Mouse (Mus musculus): ENCODE data around the gene Dynlt1c. TPM values are rescaled to one million over a fixed set of nuclear protein-coding genes. Genes with fewer than 3 reads are reported as not detected.
A peak's percentile ranks its signal among the peaks of the same experiment; 100 is the strongest.
"Not testable (repeated sequence)": the region's sequence is repeated elsewhere in the genome, so short reads cannot be mapped to it uniquely, and the experiment has no call there.

Gene Dynlt1c
- polyA plus RNA-seq, 1 experiment from 2014 or later, result 33.1 TPM

DNA sequence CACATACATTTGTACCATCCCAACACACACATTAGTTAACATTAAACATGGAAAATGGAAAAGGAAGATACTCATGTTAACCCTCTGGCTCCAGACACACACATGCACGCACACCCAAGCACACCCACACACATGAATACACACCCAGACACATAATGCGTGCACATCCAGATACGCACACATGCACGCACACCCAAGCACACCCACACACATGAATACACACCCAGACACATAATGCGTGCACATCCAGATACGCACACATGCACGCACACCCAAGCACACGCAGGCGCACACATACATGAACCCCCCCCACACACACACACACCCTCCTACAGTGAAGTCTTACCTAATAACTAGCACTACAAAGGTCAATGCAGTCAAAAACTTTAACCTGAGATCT is 15.3 kb downstream of the Dynlt1c start:
- not testable (repeated sequence) for H3K4me1 ChIP-seq (ENCODE audit: control insufficient read depth, insufficient read depth, low read length)
- 95% methylated on average over 9 of the region's 9 CpGs for WGBS

GRCm38 (mm10) chr17:6617689-6618400 is 16.4 kb downstream of the Dynlt1c start:
- WGBS, result 32% methylated on average over 6 of the region's 13 CpGs
- H3K27me3 ChIP-seq (replicated peaks; ENCODE audit: control insufficient read depth, insufficient read depth, low read length), result not testable (repeated sequence)
- ATAC-seq, result peak; percentile 96

More for the DNA sequence above, 15.3 kb downstream of the Dynlt1c start:
- H3K4me3 ChIP-seq (ENCODE audit: low read length); H3K9me3 ChIP-seq (ENCODE audit: control insufficient read depth, low read length); H3K27ac ChIP-seq (ENCODE audit: low read length); H3K27me3 ChIP-seq (replicated peaks; ENCODE audit: control insufficient read depth, insufficient read depth, low read length); H3K4me2 ChIP-seq (ENCODE audit: low read depth, low read length); H3K9ac ChIP-seq (ENCODE audit: low read depth, low read length); H3K36me3 ChIP-seq (ENCODE audit: control insufficient read depth, insufficient read depth, low read length); ATAC-seq: not testable (repeated sequence)

DNA sequence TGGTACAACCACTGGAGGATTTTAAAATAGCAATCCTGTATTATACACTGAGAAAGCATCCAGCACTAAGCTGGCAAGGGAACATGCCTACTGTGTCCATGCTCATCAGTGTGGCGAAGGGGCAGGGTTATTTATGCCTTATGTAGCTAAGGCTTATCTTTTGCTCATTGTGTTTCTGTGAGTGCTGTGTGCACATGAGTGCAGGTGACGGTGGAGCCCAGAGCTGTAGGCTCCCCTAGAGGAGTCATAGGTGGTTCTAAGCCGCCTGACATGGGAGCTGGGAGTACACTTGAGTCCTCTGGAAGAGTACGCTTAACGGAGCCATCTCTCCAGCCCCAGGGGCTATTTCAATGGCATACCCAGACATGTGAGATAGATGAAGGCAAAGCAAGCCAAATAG is 17.8 kb downstream of the Dynlt1c start:
- H3K27me3 ChIP-seq (replicated peaks; ENCODE audit: control insufficient read depth, insufficient read depth, low read length); H3K9me3 ChIP-seq (ENCODE audit: control insufficient read depth, low read length); H3K4me1 ChIP-seq (ENCODE audit: control insufficient read depth, insufficient read depth, low read length); H3K4me2 ChIP-seq (ENCODE audit: low read depth, low read length); H3K27ac ChIP-seq (ENCODE audit: low read length); H3K36me3 ChIP-seq (ENCODE audit: control insufficient read depth, insufficient read depth, low read length); ATAC-seq; H3K4me3 ChIP-seq (ENCODE audit: low read length); H3K9ac ChIP-seq (ENCODE audit: low read depth, low read length): not testable (repeated sequence)
- 81% methylated on average over 5 of the region's 5 CpGs for WGBS

More at GRCm38 (mm10) chr17:6617689-6618400, 16.4 kb downstream of the Dynlt1c start:
- not testable (repeated sequence) for H3K4me1 ChIP-seq (ENCODE audit: control insufficient read depth, insufficient read depth, low read length); H3K9ac ChIP-seq (ENCODE audit: low read depth, low read length); H3K36me3 ChIP-seq (ENCODE audit: control insufficient read depth, insufficient read depth, low read length); H3K9me3 ChIP-seq (ENCODE audit: control insufficient read depth, low read length); H3K4me2 ChIP-seq (ENCODE audit: low read depth, low read length); H3K27ac ChIP-seq (ENCODE audit: low read length); H3K4me3 ChIP-seq (ENCODE audit: low read length)

DNA sequence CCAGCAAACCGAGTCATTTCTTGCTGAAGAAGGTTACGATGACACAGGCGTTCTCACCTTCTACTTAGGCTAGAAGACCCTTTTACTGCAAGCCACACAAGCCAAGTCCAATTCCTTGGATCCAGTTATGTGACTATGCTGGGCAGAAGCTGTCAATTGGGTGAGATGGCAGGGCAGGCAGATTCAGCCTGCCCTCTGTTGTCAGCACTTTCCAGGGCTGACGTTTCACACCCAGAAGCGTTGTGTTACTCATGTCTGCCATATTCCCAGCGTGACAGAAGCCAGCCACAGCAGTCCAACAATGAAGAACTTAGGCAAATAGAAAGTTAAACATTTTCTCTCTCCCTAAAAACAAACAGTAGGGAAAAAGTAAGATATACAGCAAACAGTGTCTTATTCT is 18.6 kb downstream of the Dynlt1c start:
- not testable (repeated sequence) for H3K27me3 ChIP-seq (replicated peaks; ENCODE audit: control insufficient read depth, insufficient read depth, low read length); H3K9ac ChIP-seq (ENCODE audit: low read depth, low read length); H3K36me3 ChIP-seq (ENCODE audit: control insufficient read depth, insufficient read depth, low read length); ATAC-seq; H3K9me3 ChIP-seq (ENCODE audit: control insufficient read depth, low read length); H3K4me2 ChIP-seq (ENCODE audit: low read depth, low read length); H3K27ac ChIP-seq (ENCODE audit: low read length); H3K4me3 ChIP-seq (ENCODE audit: low read length); H3K4me1 ChIP-seq (ENCODE audit: control insufficient read depth, insufficient read depth, low read length)
- 73% methylated on average over 6 of the region's 6 CpGs for WGBS

GRCm38 (mm10) chr17:6620730-6621451 is 19.4 kb downstream of the Dynlt1c start:
- WGBS, result 70% methylated on average over 17 of the region's 20 CpGs
- ATAC-seq; H3K4me1 ChIP-seq (ENCODE audit: control insufficient read depth, insufficient read depth, low read length); H3K9me3 ChIP-seq (ENCODE audit: control insufficient read depth, low read length); H3K36me3 ChIP-seq (ENCODE audit: control insufficient read depth, insufficient read depth, low read length); H3K4me2 ChIP-seq (ENCODE audit: low read depth, low read length); H3K9ac ChIP-seq (ENCODE audit: low read depth, low read length); H3K4me3 ChIP-seq (ENCODE audit: low read length); H3K27me3 ChIP-seq (replicated peaks; ENCODE audit: control insufficient read depth, insufficient read depth, low read length); H3K27ac ChIP-seq (ENCODE audit: low read length): not testable (repeated sequence)

DNA sequence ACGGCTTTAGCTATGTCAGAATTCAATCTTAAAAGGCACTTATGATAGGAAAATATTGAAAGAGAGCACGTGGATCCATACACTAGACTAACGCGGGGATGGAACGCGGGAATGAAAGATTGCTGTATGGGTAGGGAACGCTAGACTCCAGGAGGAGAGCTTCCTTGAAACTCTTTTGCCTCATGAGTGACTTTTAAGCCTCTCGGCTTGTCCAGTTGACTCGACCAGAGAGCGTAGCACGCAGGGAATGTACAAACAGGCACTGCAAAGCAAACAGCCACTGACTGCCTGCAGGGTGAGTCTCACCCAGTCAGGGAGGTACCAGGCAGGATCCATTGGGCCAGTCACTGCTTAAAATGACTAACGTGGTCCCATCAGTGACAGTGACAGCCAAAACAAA is 20.5 kb downstream of the Dynlt1c start:
- H3K4me3 ChIP-seq (ENCODE audit: low read length); ATAC-seq; H3K9ac ChIP-seq (ENCODE audit: low read depth, low read length); H3K27me3 ChIP-seq (replicated peaks; ENCODE audit: control insufficient read depth, insufficient read depth, low read length); H3K36me3 ChIP-seq (ENCODE audit: control insufficient read depth, insufficient read depth, low read length); H3K4me2 ChIP-seq (ENCODE audit: low read depth, low read length); H3K4me1 ChIP-seq (ENCODE audit: control insufficient read depth, insufficient read depth, low read length); H3K27ac ChIP-seq (ENCODE audit: low read length); H3K9me3 ChIP-seq (ENCODE audit: control insufficient read depth, low read length): not testable (repeated sequence)
- 78% methylated on average over 11 of the region's 12 CpGs for WGBS

DNA sequence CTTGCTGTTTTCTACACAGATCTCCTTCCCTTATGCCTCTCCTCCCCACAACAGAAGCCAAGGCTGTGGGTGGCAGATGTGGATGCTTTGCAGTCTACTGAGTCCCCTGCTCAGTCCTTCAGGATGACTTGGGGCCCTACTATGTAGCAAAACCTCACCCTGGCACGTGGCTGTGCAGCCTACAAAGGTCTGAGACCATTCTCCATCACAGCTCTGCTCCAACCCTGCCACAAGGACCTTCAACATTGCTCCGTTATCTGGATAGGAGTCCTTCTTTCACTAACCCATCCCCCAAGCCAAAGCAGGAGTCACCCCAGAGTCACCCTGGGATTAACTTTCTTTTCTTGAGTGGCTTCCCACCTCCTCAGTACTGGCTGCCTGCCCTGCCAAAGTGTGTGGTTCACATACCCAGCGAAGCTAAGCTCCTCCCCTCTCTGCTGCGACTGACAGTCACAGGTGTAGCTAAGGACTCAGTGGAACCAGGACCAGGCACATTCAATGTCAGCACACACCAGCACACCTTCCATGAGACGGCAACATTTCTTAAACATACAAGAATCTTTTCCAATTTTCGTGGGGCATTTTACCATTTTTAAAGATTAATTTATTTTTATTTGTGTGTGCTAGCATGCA is 23.6 kb downstream of the Dynlt1c start:
- WGBS, result 67% methylated on average over 1 of the region's 6 CpGs
- not testable (repeated sequence) for H3K4me2 ChIP-seq (ENCODE audit: low read depth, low read length); H3K9ac ChIP-seq (ENCODE audit: low read depth, low read length); H3K27ac ChIP-seq (ENCODE audit: low read length); H3K9me3 ChIP-seq (ENCODE audit: control insufficient read depth, low read length); H3K36me3 ChIP-seq (ENCODE audit: control insufficient read depth, insufficient read depth, low read length); ATAC-seq; H3K4me1 ChIP-seq (ENCODE audit: control insufficient read depth, insufficient read depth, low read length); H3K27me3 ChIP-seq (replicated peaks; ENCODE audit: control insufficient read depth, insufficient read depth, low read length); H3K4me3 ChIP-seq (ENCODE audit: low read length)

DNA sequence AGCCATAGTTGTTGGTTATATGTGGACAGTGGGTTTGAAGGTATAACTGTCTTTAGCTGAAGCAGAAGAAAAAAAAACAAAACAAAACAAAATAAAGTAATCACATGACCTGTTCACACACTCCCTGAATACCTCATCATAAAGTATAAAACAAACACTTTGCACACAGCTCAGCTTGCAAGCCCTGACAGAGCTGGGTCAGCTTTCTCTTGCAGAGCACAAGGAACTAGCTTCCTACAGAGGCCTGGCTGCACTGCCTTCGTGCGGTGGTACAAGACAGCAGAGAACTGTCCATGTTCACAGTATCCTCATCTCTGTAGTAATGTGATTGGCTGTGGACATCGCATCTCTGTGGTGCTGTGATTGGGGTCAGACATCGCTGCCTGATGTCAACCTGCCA is 28.9 kb downstream of the Dynlt1c start:
- not testable (repeated sequence) for H3K27me3 ChIP-seq (replicated peaks; ENCODE audit: control insufficient read depth, insufficient read depth, low read length); H3K4me1 ChIP-seq (ENCODE audit: control insufficient read depth, insufficient read depth, low read length); H3K27ac ChIP-seq (ENCODE audit: low read length); H3K9ac ChIP-seq (ENCODE audit: low read depth, low read length); H3K4me2 ChIP-seq (ENCODE audit: low read depth, low read length); H3K4me3 ChIP-seq (ENCODE audit: low read length); ATAC-seq; H3K36me3 ChIP-seq (ENCODE audit: control insufficient read depth, insufficient read depth, low read length); H3K9me3 ChIP-seq (ENCODE audit: control insufficient read depth, low read length)
- 90% methylated on average over 4 of the region's 4 CpGs for WGBS

GRCm38 (mm10) chr17:6632850-6633249 is 31.4 kb downstream of the Dynlt1c start:
- 92% methylated on average over 6 of the region's 6 CpGs for WGBS
- not testable (repeated sequence) for ATAC-seq

More at GRCm38 (mm10) chr17:6632850-6633249, 31.4 kb downstream of the Dynlt1c start:
- H3K36me3 ChIP-seq (ENCODE audit: control insufficient read depth, insufficient read depth, low read length); H3K27me3 ChIP-seq (replicated peaks; ENCODE audit: control insufficient read depth, insufficient read depth, low read length); H3K27ac ChIP-seq (ENCODE audit: low read length); H3K9ac ChIP-seq (ENCODE audit: low read depth, low read length); H3K4me3 ChIP-seq (ENCODE audit: low read length); H3K4me1 ChIP-seq (ENCODE audit: control insufficient read depth, insufficient read depth, low read length); H3K4me2 ChIP-seq (ENCODE audit: low read depth, low read length); H3K9me3 ChIP-seq (ENCODE audit: control insufficient read depth, low read length): not testable (repeated sequence)
